Mouse (Mus musculus) small intestine, adult 2 months (tissue): ENCODE results near the gene Apoe. TPM values are rescaled to one million over a fixed set of nuclear protein-coding genes. Genes with fewer than 3 reads are reported as not detected.
A peak's percentile ranks its signal among the peaks of the same experiment; 100 is the strongest.

Source experiments
- H3K27ac ChIP-seq: fragments of 200-500 bp; 2 replicates; pipeline ENCODE4 v1.5.1; 2012; ENCODE audit warnings: low read depth, low read length, control low read depth, inconsistent platforms; ENCODE audit not compliant: insufficient read depth
- H3K27me3 ChIP-seq: fragments of 200-500 bp; 2 replicates; pipeline ENCODE4 v1.6.1; 2012; ENCODE audit warnings: mild to moderate bottlenecking, moderate library complexity, low read length, inconsistent platforms; ENCODE audit not compliant: control insufficient read depth, insufficient read depth
- H3K36me3 ChIP-seq: fragments of 200-500 bp; 2 replicates; pipeline ENCODE4 v1.6.1; 2012; ENCODE audit warnings: mild to moderate bottlenecking, low read length, control low read depth, inconsistent platforms; ENCODE audit not compliant: control insufficient read depth, insufficient read depth
- H3K4me1 ChIP-seq: fragments of 200-500 bp; 2 replicates; pipeline ENCODE4 v1.6.1; 2012; ENCODE audit warnings: low read length, inconsistent platforms, mixed read lengths; ENCODE audit not compliant: control insufficient read depth, insufficient read depth, insufficient read length
- H3K4me3 ChIP-seq: fragments of 200-500 bp; 2 replicates; pipeline ENCODE4 v1.5.1; 2012; ENCODE audit warnings: low read depth, mild to moderate bottlenecking, control low read depth, inconsistent platforms, low read length, moderate library complexity
- CTCF ChIP-seq: fragments of 200-500 bp; IDR thresholded peaks from 2 replicates; pipeline ENCODE4 v1.5.1; 2012; ENCODE audit warnings: low read depth, mild to moderate bottlenecking, control low read depth, inconsistent platforms, low read length, moderate library complexity, mixed read lengths; ENCODE audit not compliant: insufficient replicate concordance, insufficient read length; ENCODE audit errors: extremely low read depth
- POLR2A ChIP-seq: fragments of 200-500 bp; IDR thresholded peaks from 2 replicates; pipeline ENCODE4 v1.6.1; 2012; ENCODE audit warnings: low read depth, mild to moderate bottlenecking, control low read depth, inconsistent platforms, low read length, moderate library complexity
- WGBS: fragments of 180-500 bp; shearing (Covaris S2); methylation state at CpG from one replicate; pipeline ENCODE4 v1.1.7; 2018; 5-methylcytosine and 5-hydroxymethylcytosine counted together
- polyA plus RNA-seq: library from polyadenylated mRNA; depleted of rRNA; stranded (reverse); fragments of >200 nt; gene quantifications from 2 replicates; pipeline ENCODE4 v1.2.3, GENCODE M21; 2012

The Apoe gene
- polyA plus RNA-seq, 1 experiment, result 591 TPM

DNA sequence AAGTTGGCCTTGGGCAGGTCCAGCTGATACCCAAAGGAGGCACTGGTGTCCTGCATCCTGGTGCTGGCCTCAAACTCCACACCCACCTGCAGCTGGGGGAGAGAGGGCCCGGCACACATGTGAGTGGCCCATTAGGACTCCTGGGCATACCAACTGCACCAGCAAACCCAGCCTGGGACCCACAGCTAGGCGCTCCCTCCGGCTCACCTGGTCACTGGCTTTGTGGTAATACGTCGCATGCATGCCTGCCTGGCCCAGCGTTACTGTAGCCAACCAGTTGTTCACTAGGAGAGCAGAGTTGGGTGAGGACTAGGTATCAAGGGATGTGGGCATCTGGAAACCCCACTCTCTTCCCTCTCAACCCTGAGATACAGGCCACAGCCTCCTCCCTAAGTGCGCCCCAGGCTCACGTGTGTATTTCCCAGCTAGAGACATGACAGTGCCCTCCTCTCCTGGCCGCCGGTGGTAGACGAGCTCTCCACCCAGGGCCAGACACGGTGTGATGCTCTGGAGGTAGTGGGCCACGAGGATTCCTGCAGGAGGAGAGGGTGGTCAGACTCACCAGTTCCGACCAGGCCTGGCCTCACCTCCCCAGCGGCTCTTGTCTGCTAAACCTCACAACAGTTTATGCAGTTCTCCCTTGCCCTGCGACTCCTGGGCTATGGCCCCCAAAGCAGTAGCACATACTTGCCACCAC, 4.0 kb upstream of the Apoe start:
- no peak overlapping the region for H3K27ac ChIP-seq
- peaks cover 16% of the 10 kb centered on the region for H3K4me1 ChIP-seq
- no peak for TF ChIP-seq POLR2A
- no peak for TF ChIP-seq CTCF
- H3K36me3 ChIP-seq, result peaks cover 30% of the 10 kb centered on the region
- no peaks in the 10 kb centered on the region for H3K27me3 ChIP-seq
- WGBS, result 90% methylated on average over 16 of the region's 16 CpGs
- H3K4me3 ChIP-seq, result no peak overlapping the region

DNA sequence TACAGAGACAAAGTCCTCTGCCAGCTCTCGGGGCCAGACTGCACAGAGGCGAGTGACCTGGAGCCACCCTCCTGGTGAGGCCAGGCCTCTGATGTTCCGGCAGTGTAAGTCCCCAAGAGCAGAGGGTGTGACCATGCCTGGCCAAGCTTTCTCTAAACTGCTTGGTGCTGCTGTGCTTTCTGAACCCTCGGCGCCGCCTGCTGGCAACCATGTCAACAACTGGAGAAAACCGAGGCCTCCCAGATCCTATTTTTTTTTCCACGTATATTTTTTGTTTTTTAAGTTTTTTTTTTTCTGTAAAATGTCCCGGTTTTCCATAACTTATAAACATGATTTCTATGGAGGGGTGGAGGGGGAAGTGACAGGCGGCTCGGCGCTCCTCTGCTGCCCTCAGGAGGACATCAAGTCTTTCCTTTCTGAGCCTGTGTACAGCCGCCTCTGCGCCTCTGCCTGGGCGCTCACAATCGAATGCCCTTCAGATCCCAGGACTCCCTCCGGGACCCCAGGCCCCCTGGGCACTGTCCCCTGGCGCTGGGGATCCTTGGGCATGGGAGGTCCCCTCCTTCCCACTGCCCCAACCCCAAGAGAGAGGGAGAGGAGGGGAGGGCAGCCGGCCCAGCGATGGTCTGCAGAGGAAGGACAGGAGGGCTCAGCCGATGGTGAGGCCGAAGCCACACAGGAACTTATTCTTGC, 2.2 kb upstream of the Apoe start:
- H3K27ac ChIP-seq, result peak overlapping the region; percentile 58
- no peak overlapping the region; the same call in 1 of the 2 replicates for H3K4me3 ChIP-seq
- H3K4me1 ChIP-seq, result peaks cover 16% of the 10 kb centered on the region
- H3K36me3 ChIP-seq, result peaks cover 21% of the 10 kb centered on the region
- TF ChIP-seq CTCF (peak; percentile 94), POLR2A (0 out of 2 replicates have a peak, but pooled peaks have one; percentile 19)
- WGBS, result 25% methylated on average over 22 of the region's 22 CpGs
- H3K27me3 ChIP-seq, result no peaks in the 10 kb centered on the region

- no peak for TF ChIP-seq CTCF
- H3K27ac ChIP-seq, result peak overlapping the region; percentile 58
These were observed 1.5 kb upstream of the Apoe start for GRCm38 (mm10) chr7:19700299-19701068.

DNA sequence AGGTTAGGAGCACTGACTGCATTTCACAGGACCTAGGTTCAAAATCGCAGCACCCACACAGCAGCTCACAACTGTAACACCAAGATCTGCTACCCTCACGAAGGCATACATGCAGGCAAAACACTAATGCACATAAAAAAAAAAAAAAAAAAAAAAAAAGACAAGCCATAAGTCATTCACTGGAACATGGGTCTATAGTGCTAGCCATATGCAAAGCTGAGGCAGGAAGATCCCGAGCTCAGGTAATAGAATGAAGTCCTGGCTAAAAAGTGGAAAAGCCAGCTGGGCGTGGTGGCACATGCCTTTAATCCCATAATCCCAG, 800 bp upstream of the Apoe start:
- Histone ChIP-seq H3K27me3 (no peaks in the 10 kb centered on the region), H3K4me3 (no peak overlapping the region), H3K27ac (no peak overlapping the region), H3K36me3 (peaks cover 15% of the 10 kb centered on the region; the same call in 1 of the 2 replicates), H3K4me1 (peaks cover 20% of the 10 kb centered on the region)
- no peak for TF ChIP-seq CTCF
- TF ChIP-seq POLR2A, result no peak
- 81% methylated on average over 4 of the region's 4 CpGs for WGBS

More at GRCm38 (mm10) chr7:19700299-19701068, 1.5 kb upstream of the Apoe start:
- H3K36me3 ChIP-seq, result peaks cover 19% of the 10 kb centered on the region; the same call in 1 of the 2 replicates
- H3K27me3 ChIP-seq, result no peaks in the 10 kb centered on the region
- H3K4me1 ChIP-seq, result peaks cover 16% of the 10 kb centered on the region
- no peak overlapping the region; the same call in 1 of the 2 replicates for H3K4me3 ChIP-seq
- 21% methylated on average over 12 of the region's 12 CpGs for WGBS

DNA sequence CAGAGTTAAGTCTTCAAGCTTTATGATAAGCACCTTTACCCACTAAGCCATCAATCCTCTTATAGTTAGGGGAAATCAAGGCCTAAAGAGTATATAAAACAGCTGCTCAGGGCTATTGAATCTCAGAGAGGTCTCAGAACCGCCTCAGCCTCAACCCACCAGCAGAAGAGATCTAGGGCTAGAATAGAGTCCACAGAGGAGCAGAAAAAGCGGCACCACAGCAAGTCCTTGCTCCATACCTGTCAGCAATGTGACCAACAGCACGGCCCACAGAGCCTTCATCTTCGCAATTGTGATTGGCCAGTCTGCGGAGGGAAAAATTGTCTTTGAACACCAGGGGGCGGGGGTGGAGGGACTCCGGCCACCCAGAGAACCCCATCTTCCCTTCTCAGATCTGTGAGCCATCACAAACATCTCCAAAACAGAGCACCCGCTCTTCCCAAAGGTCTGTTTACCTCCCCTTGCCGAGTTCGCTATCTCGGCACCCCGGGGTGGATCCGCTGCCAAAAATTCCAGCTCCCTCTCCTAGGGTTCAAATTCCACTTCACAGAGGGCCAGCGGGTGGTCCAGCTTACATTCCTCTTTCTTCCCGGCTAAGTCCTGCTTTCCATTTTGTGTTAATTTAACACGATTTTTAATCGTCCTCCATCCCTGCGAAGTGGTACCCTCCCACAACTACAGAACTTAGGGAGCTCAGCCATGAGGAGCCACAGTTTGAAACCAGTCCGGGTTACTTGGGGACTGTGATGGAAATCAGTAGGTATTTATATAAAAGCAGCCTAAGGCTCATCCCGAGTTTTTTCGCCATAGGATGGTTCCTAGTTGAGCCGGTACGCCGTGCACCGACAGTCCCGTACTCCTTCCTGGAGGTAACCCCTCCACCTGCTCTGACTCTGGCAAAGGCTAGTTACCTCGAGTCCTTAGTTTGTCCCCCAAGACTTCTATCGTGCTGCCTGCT, 760 bp downstream of the Apoe start:
- Histone ChIP-seq H3K27ac (0 out of 2 replicates have a peak overlapping the region, but pooled peaks have one; percentile 20), H3K27me3 (no peaks in the 10 kb centered on the region), H3K36me3 (peaks cover 10% of the 10 kb centered on the region; the same call in 1 of the 2 replicates), H3K4me1 (peaks cover 24% of the 10 kb centered on the region), H3K4me3 (peak overlapping the region; percentile 36)
- WGBS, result 12% methylated on average over 28 of the region's 28 CpGs
- TF ChIP-seq POLR2A (no peak), CTCF (peak; percentile 19; the same call in 1 of the 2 replicates)

DNA sequence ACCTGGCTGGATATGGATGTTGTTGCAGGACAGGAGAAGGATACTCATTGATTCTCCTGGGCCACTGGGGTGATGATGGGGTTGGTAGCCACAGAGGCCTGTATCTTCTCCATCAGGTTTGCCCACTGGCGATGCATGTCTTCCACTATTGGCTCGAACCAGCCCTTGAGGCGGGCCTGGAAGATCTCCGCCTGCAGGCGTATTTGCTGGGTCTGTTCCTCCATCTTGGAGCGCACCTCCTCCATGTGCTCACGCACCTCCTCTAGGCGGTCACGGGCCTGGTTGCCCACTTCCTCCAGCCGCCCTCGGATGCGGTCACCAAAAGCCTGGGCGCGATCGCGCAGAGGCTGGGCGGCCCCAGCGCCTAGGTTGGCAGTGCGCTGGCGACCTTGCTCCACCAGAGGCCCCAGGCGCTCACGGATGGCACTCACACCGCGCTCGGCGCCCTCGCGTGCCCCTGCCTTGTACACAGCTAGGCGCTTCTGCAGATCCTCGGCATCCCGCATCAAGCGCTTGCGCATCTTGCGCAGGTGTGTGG, 2.6 kb downstream of the Apoe start:
- Histone ChIP-seq H3K36me3 (no peaks in the 10 kb centered on the region), H3K4me3 (no peak overlapping the region; the same call in 1 of the 2 replicates), H3K27me3 (no peaks in the 10 kb centered on the region), H3K27ac (no peak overlapping the region), H3K4me1 (peaks cover 27% of the 10 kb centered on the region)
- WGBS, result 95% methylated on average over 34 of the region's 34 CpGs
- no peak for TF ChIP-seq POLR2A
- no peak for TF ChIP-seq CTCF
